Mouse (Mus musculus): ENCODE data around the gene Gm13723.

Gene Gm13723

GRCm38 (mm10) chr2:86874702-86875101 lies at the start of gene Gm13723:
Gene Gm13723, minus strand, starts transcription at chr2:86874802.
- DNase-seq (ENCODE audit: low spot score): no peak

GRCm38 (mm10) chr2:86905647-86906046 lies 31.0 kb upstream of the Gm13723 start:
- no peak for DNase-seq (ENCODE audit: low spot score)

- no peak for DNase-seq (ENCODE audit: low spot score)
These were observed 17.5 kb upstream of the Gm13723 start, which contains the start of gene Olfr1097 for GRCm38 (mm10) chr2:86892116-86892515. Gene Olfr1097, minus strand, starts transcription at chr2:86892216.

- no peak for DNase-seq (ENCODE audit: low spot score)
These were observed 23.0 kb downstream of the Gm13723 start, which contains the start of gene Olfr1095 for GRCm38 (mm10) chr2:86851596-86851995. Gene Olfr1095, minus strand, starts transcription at chr2:86851696.

GRCm38 (mm10) chr2:86824363-86824762 lies 50.2 kb downstream of the Gm13723 start, which contains the start of gene Olfr1094:
Gene Olfr1094, plus strand, starts transcription at chr2:86824663.
- no peak for DNase-seq (ENCODE audit: low spot score)
